In the genomic region with DNA sequence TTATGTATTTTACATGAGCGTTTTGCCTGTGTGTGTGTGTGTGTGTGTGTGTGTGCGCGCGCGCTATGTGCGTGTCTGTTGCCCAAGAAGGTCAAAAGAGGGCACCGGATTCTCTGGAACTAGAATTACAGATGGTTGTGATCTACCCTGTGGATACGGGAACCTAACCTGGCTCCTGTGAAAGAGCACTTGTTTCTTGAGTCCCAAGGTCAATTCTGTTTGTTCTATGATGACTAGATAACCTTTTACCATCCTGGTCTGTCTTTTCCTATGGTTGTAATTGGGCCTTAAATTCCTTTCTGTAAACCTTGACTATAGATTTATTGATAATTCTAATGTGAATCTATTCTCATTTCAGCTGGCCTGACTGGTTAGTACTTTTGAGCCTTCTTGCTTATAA, we compare ENCODE assay signal across 33 mouse cellular contexts. TPM values are rescaled to one million over a fixed set of nuclear protein-coding genes. Genes with fewer than 3 reads are reported as not detected.
"Had no signal": no experiment of that assay in that cellular context is flagged by ENCODE, and none has a peak within 500 bp of the region (broad histone marks: within the 10 kb centered on the region; RNA-seq: fewer than 3 reads in every experiment).

No protein-coding gene starts in this region.

- H3K27me3 ChIP-seq: limb, embryonic 12.5 days; limb, embryonic 13.5 days; limb, embryonic 15.5 days; liver, embryonic 12.5 days; liver, embryonic 13.5 days; liver, embryonic 15.5 days; lung, embryonic 15.5 days; megakaryocyte, embryonic 14.5 days; midbrain, embryonic 12.5 days; midbrain, embryonic 13.5 days; midbrain, embryonic 15.5 days; neural tube, embryonic 12.5 days had no signal

- DNase-seq: left cerebral cortex, postnatal 4 days; liver; liver, embryonic 13.5 days; lung, adult 18-20 months; lung, adult 2 months; lung, embryonic 14.5 days; lung, postnatal 10 days; lung, postnatal 14 days; lung, postnatal 36 days; lung, postnatal 4 days; midbrain, embryonic 14.5 days had no signal

- H3K9ac ChIP-seq: limb, embryonic 12.5 days; limb, embryonic 13.5 days; limb, embryonic 15.5 days; liver, embryonic 12.5 days; liver, embryonic 13.5 days; liver, embryonic 14.5 days; liver, embryonic 15.5 days; lung, embryonic 14.5 days; lung, embryonic 15.5 days; midbrain, embryonic 12.5 days; midbrain, embryonic 13.5 days; midbrain, embryonic 15.5 days; neural tube, embryonic 12.5 days had no signal

- H3K4me1 ChIP-seq: limb, embryonic 10.5 days; limb, embryonic 12.5 days; limb, embryonic 13.5 days; limb, embryonic 15.5 days; liver, embryonic 12.5 days; liver, embryonic 13.5 days; liver, embryonic 15.5 days; lung, embryonic 15.5 days; megakaryocyte, embryonic 14.5 days; midbrain, embryonic 10.5 days; midbrain, embryonic 12.5 days; midbrain, embryonic 13.5 days; midbrain, embryonic 15.5 days; neural tube, embryonic 12.5 days had no signal

- ATAC-seq: liver, embryonic 12.5 days; lung, postnatal 0 days; midbrain, embryonic 13.5 days; midbrain, embryonic 15.5 days; midbrain, embryonic 16.5 days had no signal

- H3K27ac ChIP-seq: left cerebral cortex, adult 2 months; limb, embryonic 10.5 days; limb, embryonic 12.5 days; limb, embryonic 13.5 days; limb, embryonic 15.5 days; liver, embryonic 12.5 days; liver, embryonic 13.5 days; liver, embryonic 14.5 days; liver, embryonic 15.5 days; lung, embryonic 15.5 days; macrophage; midbrain, embryonic 10.5 days; midbrain, embryonic 12.5 days; midbrain, embryonic 13.5 days; midbrain, embryonic 15.5 days; neural tube, embryonic 12.5 days had no signal

- H3K9me3 ChIP-seq: limb, embryonic 10.5 days; limb, embryonic 12.5 days; limb, embryonic 13.5 days; limb, embryonic 15.5 days; liver, embryonic 12.5 days; liver, embryonic 13.5 days; liver, embryonic 15.5 days; lung, embryonic 15.5 days; megakaryocyte, embryonic 14.5 days; midbrain, embryonic 10.5 days; midbrain, embryonic 12.5 days; midbrain, embryonic 13.5 days; midbrain, embryonic 15.5 days; neural tube, embryonic 12.5 days had no signal

- H3K4me3 ChIP-seq: left cerebral cortex, adult 2 months; limb, embryonic 10.5 days; limb, embryonic 12.5 days; limb, embryonic 13.5 days; limb, embryonic 15.5 days; liver, embryonic 12.5 days; liver, embryonic 13.5 days; liver, embryonic 15.5 days; lung, embryonic 15.5 days; megakaryocyte, embryonic 14.5 days; midbrain, embryonic 10.5 days; midbrain, embryonic 12.5 days; midbrain, embryonic 13.5 days; midbrain, embryonic 15.5 days; myocyte; neural tube, embryonic 12.5 days had no signal

- H3K4me2 ChIP-seq: limb, embryonic 12.5 days; limb, embryonic 13.5 days; limb, embryonic 15.5 days; liver, embryonic 11.5 days; liver, embryonic 12.5 days; liver, embryonic 13.5 days; liver, embryonic 15.5 days; lung, embryonic 14.5 days; lung, embryonic 15.5 days; midbrain, embryonic 11.5 days; midbrain, embryonic 12.5 days; midbrain, embryonic 13.5 days; midbrain, embryonic 15.5 days; neural tube, embryonic 12.5 days had no signal

RNA-seq across cellular contexts. Expression of a gene that starts 9.6 kb away (rescaled TPM):
- total RNA-seq: left cerebral cortex, postnatal 25 days had no signal
- polyA plus RNA-seq: macrophage, myocyte had no signal
